Mouse (Mus musculus) ES-Bruce4 (cell line): ENCODE measurements at regions not wholly inside any gene's neighbourhood (a gene's known extent, or its start where the extent isn't known, plus 50 kb on each side); places are given as distances from the start of the nearest gene placed in this dataset.

ENCODE experiments used
- CTCF ChIP-seq: IDR thresholded peaks from one replicate; pipeline ENCODE4 v1.8.1; 2011; ENCODE audit warnings: low read depth, low read length
- POLR2A ChIP-seq: IDR thresholded peaks from one replicate; pipeline ENCODE4 v1.8.1; 2011; ENCODE audit warnings: low read length; ENCODE audit not compliant: insufficient read depth

GRCm38 (mm10) chr3:29822622-29823370 is 725.0 kb downstream of the Mecom start:
- no peak for TF ChIP-seq POLR2A
- TF ChIP-seq CTCF = no peak
